Mouse (Mus musculus): ENCODE results near the gene Kif1b. TPM values are rescaled to one million over a fixed set of nuclear protein-coding genes. Genes with fewer than 3 reads are reported as not detected.

Gene Kif1b
- total and polyA plus RNA-seq, 2 experiments from 2014 or later: 213 to 322 TPM

DNA sequence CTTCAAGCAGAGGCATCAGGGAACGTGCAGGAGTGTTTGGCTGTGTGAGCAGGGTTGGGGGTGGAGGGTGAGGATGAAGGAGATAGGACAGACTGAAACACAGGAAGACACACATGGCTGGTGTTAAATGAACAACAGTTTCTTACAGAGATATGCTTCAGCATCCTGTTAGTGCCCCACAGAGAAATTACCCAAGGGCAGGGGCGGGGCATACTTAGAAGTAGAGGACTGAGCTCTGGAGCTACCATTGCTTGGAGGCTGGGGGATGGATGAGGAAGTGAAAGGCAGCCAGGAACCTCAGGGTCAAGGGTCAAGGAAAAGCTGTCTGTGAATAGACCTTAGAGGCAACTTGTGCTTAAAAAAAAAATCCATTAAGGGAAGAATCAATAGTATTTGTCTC lies 33.2 kb upstream of the Kif1b start:
- no peaks in the 10 kb centered on the region for H3K4me1 ChIP-seq (ENCODE audit: insufficient read depth, low read length)
- 73% methylated on average over 2 of the region's 2 CpGs for WGBS
- H3K27me3 ChIP-seq (ENCODE audit: insufficient read depth, low read length): no peaks in the 10 kb centered on the region
- no peak overlapping the region for H3K4me2 ChIP-seq (ENCODE audit: low read depth, low read length)
- peaks cover 51% of the 10 kb centered on the region for H3K36me3 ChIP-seq (ENCODE audit: insufficient read depth, low read length)
- DNase-seq (ENCODE audit: low spot score) (no peak), ATAC-seq (no peak)
- no peak overlapping the region for H3K9ac ChIP-seq (replicated peaks; ENCODE audit: low read length)
- no peak overlapping the region for H3K27ac ChIP-seq
- no peaks in the 10 kb centered on the region for H3K9me3 ChIP-seq (ENCODE audit: low read length)
- no peak for TF ChIP-seq CTCF (IDR thresholded peaks at IDR 0.05; ENCODE audit: low read depth)
- H3K4me3 ChIP-seq (ENCODE audit: low read length): no peak overlapping the region

DNA sequence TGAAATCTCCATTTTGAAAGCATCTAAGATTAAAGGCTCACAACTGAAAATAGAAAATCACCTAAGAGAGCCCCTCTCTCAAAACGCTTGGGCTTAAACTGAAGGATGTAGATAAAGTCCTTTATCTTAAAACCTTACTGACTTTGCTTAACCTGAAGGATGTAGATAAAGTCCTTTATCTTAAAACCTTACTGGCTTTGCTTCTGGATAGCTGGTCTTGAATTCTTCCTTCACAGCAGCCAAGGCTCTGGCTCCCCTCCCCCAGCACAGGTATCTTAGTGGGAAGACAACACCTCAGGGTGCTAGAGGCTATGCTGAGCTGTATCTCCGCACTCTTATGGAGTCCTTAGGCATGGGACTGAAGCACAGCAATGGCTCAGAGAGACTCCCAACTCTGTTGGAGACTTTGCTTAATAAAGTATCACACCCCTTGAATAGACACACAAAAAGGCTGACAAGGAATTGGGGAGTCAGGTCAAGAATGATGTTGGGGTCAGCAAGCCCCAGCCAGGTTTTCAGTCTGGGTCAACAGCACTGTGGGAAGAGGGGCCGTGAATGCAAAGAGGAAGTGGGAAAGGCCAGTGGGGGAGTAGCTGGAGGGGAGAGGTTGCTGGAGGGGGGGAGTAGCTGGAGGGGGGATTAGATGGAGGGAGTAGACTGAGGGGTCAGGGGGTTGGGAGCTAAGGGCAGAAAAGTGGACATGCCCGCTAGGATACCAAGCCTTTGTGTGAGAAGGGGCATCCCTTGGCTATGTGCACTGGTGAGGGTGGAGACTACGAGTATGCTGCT lies 32.1 kb upstream of the Kif1b start:
- Histone ChIP-seq H3K9me3 (ENCODE audit: low read length) (no peaks in the 10 kb centered on the region), H3K4me1 (ENCODE audit: insufficient read depth, low read length) (no peaks in the 10 kb centered on the region), H3K4me2 (ENCODE audit: low read depth, low read length) (no peak overlapping the region), H3K27me3 (ENCODE audit: insufficient read depth, low read length) (no peaks in the 10 kb centered on the region), H3K27ac (no peak overlapping the region), H3K4me3 (ENCODE audit: low read length) (no peak overlapping the region), H3K36me3 (ENCODE audit: insufficient read depth, low read length) (peaks cover 58% of the 10 kb centered on the region), H3K9ac (replicated peaks; ENCODE audit: low read length) (no peak overlapping the region)
- no peak for TF ChIP-seq CTCF (IDR thresholded peaks at IDR 0.05; ENCODE audit: low read depth)
- DNase-seq (ENCODE audit: low spot score) (no peak), ATAC-seq (no peak)
- 74% methylated on average over 5 of the region's 5 CpGs for WGBS

DNA sequence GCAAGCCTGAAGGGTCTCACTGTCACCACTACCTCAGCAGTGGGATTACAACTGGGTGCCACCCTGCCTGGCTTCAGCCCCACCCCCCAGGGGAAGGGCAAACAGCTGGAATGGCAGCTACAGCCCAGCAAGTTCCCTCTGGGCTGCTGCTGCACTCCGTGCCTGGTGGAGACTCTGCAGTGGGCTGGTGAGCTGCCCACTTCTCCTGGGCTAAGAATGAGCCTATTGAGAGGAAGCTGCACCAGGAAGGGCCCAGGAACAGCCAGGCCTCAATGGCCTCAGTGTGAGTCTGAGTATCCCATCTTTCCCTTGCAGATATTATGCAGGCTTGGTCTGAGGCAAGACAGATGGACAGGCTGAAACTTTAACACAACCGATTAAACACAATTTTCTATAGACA lies 30.6 kb upstream of the Kif1b start:
- H3K4me2 ChIP-seq (ENCODE audit: low read depth, low read length): no peak overlapping the region
- H3K9ac ChIP-seq (replicated peaks; ENCODE audit: low read length): no peak overlapping the region
- no peaks in the 10 kb centered on the region for H3K27me3 ChIP-seq (ENCODE audit: insufficient read depth, low read length)
- H3K9me3 ChIP-seq (ENCODE audit: low read length): no peaks in the 10 kb centered on the region
- H3K36me3 ChIP-seq (ENCODE audit: insufficient read depth, low read length): peaks cover 54% of the 10 kb centered on the region
- no peak overlapping the region for H3K27ac ChIP-seq
- ATAC-seq: no peak
- DNase-seq (ENCODE audit: low spot score): no peak
- WGBS: 73% methylated on average over 2 of the region's 2 CpGs
- TF ChIP-seq CTCF (IDR thresholded peaks at IDR 0.05; ENCODE audit: low read depth): no peak
- H3K4me3 ChIP-seq (ENCODE audit: low read length): no peak overlapping the region
- no peaks in the 10 kb centered on the region for H3K4me1 ChIP-seq (ENCODE audit: insufficient read depth, low read length)

DNA sequence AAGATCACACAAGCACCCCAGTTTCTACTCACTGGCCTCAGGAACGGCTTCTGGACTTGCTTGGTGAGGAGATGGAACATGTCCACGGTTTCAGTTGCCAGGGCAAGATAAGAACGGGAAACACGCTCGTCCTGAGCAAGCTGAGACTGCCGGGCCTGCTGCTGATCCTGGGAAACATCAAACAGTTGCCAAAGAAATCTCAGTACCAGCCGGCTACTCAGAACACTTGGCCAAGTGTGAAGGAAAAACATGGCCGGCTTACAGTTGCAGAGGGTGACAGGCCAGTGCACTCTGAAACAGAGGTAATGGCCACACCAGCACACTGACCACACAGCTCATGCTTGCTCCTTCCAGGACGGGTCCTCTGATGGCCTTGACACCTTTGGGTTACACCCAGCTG lies 29.9 kb upstream of the Kif1b start:
- Histone ChIP-seq H3K36me3 (ENCODE audit: insufficient read depth, low read length) (peaks cover 50% of the 10 kb centered on the region), H3K9me3 (ENCODE audit: low read length) (no peaks in the 10 kb centered on the region), H3K9ac (replicated peaks; ENCODE audit: low read length) (no peak overlapping the region), H3K4me1 (ENCODE audit: insufficient read depth, low read length) (no peaks in the 10 kb centered on the region), H3K27me3 (ENCODE audit: insufficient read depth, low read length) (no peaks in the 10 kb centered on the region), H3K4me3 (ENCODE audit: low read length) (no peak overlapping the region), H3K27ac (no peak overlapping the region), H3K4me2 (ENCODE audit: low read depth, low read length) (no peak overlapping the region)
- no peak for TF ChIP-seq CTCF (IDR thresholded peaks at IDR 0.05; ENCODE audit: low read depth)
- WGBS: 84% methylated on average over 9 of the region's 9 CpGs
- DNase-seq (ENCODE audit: low spot score) (no peak), ATAC-seq (no peak)

DNA sequence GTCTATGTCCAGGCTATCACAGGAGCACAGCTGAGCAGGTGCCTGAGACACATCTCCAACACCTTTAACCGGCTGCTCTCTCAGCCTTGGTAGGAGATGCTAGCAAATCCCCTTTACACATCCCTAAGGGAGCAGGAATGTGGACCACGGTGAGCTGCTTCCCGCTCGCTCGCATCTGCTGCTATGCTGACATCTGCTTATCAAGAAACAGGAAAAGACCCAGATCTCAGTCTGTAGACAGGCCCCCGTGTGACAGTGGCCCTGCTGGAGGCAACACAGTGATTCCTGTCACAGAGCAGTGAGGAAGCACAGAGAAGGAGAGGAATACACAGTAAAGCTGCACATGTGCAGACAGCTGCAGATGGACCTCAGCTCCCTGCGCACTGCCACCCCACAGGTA lies 28.8 kb upstream of the Kif1b start:
- no peak overlapping the region for H3K9ac ChIP-seq (replicated peaks; ENCODE audit: low read length)
- no peak overlapping the region for H3K27ac ChIP-seq
- H3K9me3 ChIP-seq (ENCODE audit: low read length): no peaks in the 10 kb centered on the region
- ATAC-seq (no peak), DNase-seq (ENCODE audit: low spot score) (no peak)
- peaks cover 47% of the 10 kb centered on the region for H3K36me3 ChIP-seq (ENCODE audit: insufficient read depth, low read length)
- no peak for TF ChIP-seq CTCF (IDR thresholded peaks at IDR 0.05; ENCODE audit: low read depth)
- H3K4me3 ChIP-seq (ENCODE audit: low read length): no peak overlapping the region
- WGBS: 89% methylated on average over 7 of the region's 7 CpGs
- H3K4me2 ChIP-seq (ENCODE audit: low read depth, low read length): no peak overlapping the region
- no peaks in the 10 kb centered on the region for H3K27me3 ChIP-seq (ENCODE audit: insufficient read depth, low read length)
- H3K4me1 ChIP-seq (ENCODE audit: insufficient read depth, low read length): no peaks in the 10 kb centered on the region

DNA sequence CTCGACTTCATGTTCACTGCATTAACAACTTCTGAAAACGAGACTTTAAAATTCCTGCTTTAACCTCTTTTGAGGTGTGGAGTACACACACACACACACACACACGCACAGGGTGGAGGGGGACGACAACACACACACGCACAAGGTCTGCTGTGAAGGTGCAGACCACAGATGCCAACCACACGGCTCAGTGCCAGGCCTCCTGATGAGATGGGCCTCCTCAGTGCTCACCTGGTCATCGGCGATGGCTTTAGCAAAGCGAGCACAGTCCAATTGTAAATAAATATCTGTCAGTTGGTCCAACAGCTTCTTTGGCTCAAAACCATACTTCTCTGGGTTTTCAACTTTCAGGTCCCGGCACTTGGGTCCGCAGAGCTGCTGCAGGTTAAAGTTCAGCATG lies 27.4 kb upstream of the Kif1b start:
- Histone ChIP-seq H3K4me3 (ENCODE audit: low read length) (no peak overlapping the region), H3K27ac (no peak overlapping the region), H3K36me3 (ENCODE audit: insufficient read depth, low read length) (peaks cover 51% of the 10 kb centered on the region), H3K27me3 (ENCODE audit: insufficient read depth, low read length) (no peaks in the 10 kb centered on the region), H3K4me2 (ENCODE audit: low read depth, low read length) (no peak overlapping the region), H3K9me3 (ENCODE audit: low read length) (no peaks in the 10 kb centered on the region), H3K9ac (replicated peaks; ENCODE audit: low read length) (no peak overlapping the region), H3K4me1 (ENCODE audit: insufficient read depth, low read length) (no peaks in the 10 kb centered on the region)
- DNase-seq (ENCODE audit: low spot score): no peak
- ATAC-seq: no peak
- 90% methylated on average over 11 of the region's 11 CpGs for WGBS
- TF ChIP-seq CTCF (IDR thresholded peaks at IDR 0.05; ENCODE audit: low read depth): no peak

DNA sequence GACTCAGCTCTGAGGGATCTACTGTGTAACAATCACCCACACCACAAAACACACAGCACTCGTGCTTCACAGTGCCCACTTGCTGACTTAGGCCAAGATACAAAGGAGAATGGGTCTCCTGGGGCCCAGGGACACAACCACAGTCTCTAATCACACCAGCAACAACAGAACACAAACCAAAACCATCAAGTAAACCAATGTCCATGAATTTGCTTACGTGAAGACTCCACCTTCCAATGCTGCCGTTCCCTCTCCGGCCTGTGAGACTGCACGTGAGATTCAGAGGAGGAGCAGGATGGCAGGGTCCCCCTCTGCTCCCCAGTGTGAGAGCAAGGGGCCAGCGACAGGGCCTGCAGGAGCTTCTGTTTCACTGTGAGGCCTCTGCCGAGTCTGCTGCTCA lies 25.2 kb upstream of the Kif1b start:
- no peak for ATAC-seq
- no peaks in the 10 kb centered on the region for H3K27me3 ChIP-seq (ENCODE audit: insufficient read depth, low read length)
- H3K4me3 ChIP-seq (ENCODE audit: low read length): no peak overlapping the region
- H3K27ac ChIP-seq: no peak overlapping the region
- no peak for TF ChIP-seq CTCF (IDR thresholded peaks at IDR 0.05; ENCODE audit: low read depth)
- DNase-seq (ENCODE audit: low spot score): no peak
- no peak overlapping the region for H3K9ac ChIP-seq (replicated peaks; ENCODE audit: low read length)
- no peak overlapping the region for H3K4me2 ChIP-seq (ENCODE audit: low read depth, low read length)
- H3K4me1 ChIP-seq (ENCODE audit: insufficient read depth, low read length): no peaks in the 10 kb centered on the region
- H3K9me3 ChIP-seq (ENCODE audit: low read length): no peaks in the 10 kb centered on the region
- peaks cover 63% of the 10 kb centered on the region for H3K36me3 ChIP-seq (ENCODE audit: insufficient read depth, low read length)
- 83% methylated on average over 7 of the region's 7 CpGs for WGBS
